Mouse (Mus musculus): ENCODE results near the gene Mknk2.

DNA sequence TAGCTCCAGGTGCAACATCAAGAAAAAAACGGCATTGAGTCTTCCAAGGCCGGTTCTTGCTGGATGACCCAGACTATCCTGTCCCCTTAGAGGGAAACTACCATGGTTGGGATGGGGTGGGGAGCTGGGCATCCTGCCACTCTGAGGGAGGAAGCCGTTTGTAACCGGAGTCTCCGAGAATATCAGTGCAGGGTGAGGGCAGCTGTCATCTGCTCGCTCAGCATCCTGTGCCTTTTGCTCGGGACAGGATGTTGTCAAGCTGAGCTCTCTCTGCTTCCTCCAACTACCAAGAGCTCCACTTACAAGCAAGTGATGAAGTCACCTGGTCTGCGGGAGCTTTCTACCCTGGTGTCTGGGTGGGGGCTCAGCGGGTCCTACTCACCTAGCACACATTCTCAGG, 59.7 kb downstream of the Mknk2 start:
- TF ChIP-seq POLR2A (IDR thresholded peaks at IDR 0.05; ENCODE audit: control insufficient read depth, extremely low read depth, insufficient read depth, low read length, poor library complexity) (peak; percentile 32; the same call in 1 of the 2 replicates), CTCF (IDR thresholded peaks at IDR 0.05; ENCODE audit: borderline replicate concordance, control insufficient read depth, extremely low read depth, insufficient read depth, low read length, poor library complexity) (no peak)
